Mouse (Mus musculus): ENCODE measurements at regions not wholly inside any gene's neighbourhood (a gene's known extent, or its start where the extent isn't known, plus 50 kb on each side); places are given as distances from the start of the nearest gene placed in this dataset.

GRCm38 (mm10) chr6:31263821-31264220, 134.7 kb upstream of the Mkln1 start:
- no peak for DNase-seq (ENCODE audit: low spot score in 2 of 2)

- no peak for DNase-seq (ENCODE audit: low spot score in 2 of 2)
These were observed 132.0 kb upstream of the Mkln1 start for GRCm38 (mm10) chr6:31266441-31267040.

GRCm38 (mm10) chr6:31268057-31268456, 130.5 kb upstream of the Mkln1 start:
- DNase-seq (ENCODE audit: low spot score in 2 of 2) = no peak

GRCm38 (mm10) chr6:31273816-31274215, 124.7 kb upstream of the Mkln1 start:
- no peak for DNase-seq (ENCODE audit: low spot score in 2 of 2)

- no peak for DNase-seq (ENCODE audit: low spot score in 2 of 2)
These were observed 124.3 kb upstream of the Mkln1 start for GRCm38 (mm10) chr6:31274236-31274635.

GRCm38 (mm10) chr6:31277792-31278191, 120.7 kb upstream of the Mkln1 start:
- no peak for DNase-seq (ENCODE audit: low spot score in 2 of 2)

GRCm38 (mm10) chr6:31283973-31284372, 114.6 kb upstream of the Mkln1 start:
- DNase-seq (ENCODE audit: low spot score in 2 of 2) = no peak

- DNase-seq (ENCODE audit: low spot score in 2 of 2) = no peak
These were observed 114.1 kb upstream of the Mkln1 start for GRCm38 (mm10) chr6:31284390-31284789.

- peak; percentile 83 to 90 for DNase-seq (ENCODE audit: low spot score in 2 of 2)
These were observed 113.5 kb upstream of the Mkln1 start for GRCm38 (mm10) chr6:31285064-31285463.

GRCm38 (mm10) chr6:31285981-31286737, 112.4 kb upstream of the Mkln1 start:
- DNase-seq (ENCODE audit: low spot score in 2 of 2) = no peak

GRCm38 (mm10) chr6:31287176-31287575, 111.4 kb upstream of the Mkln1 start:
- DNase-seq (ENCODE audit: low spot score in 2 of 2) = no peak

- DNase-seq (ENCODE audit: low spot score in 2 of 2) = peak; percentile 56 to 68
These were observed 110.8 kb upstream of the Mkln1 start for GRCm38 (mm10) chr6:31287686-31288085.

- peak; percentile 62 to 79 for DNase-seq (ENCODE audit: low spot score in 2 of 2)
These were observed 109.9 kb upstream of the Mkln1 start for GRCm38 (mm10) chr6:31288421-31289233.

GRCm38 (mm10) chr6:31289234-31289486, 109.4 kb upstream of the Mkln1 start:
- DNase-seq (ENCODE audit: low spot score in 2 of 2) = no peak

- DNase-seq (ENCODE audit: low spot score in 2 of 2) = no peak
These were observed 106.5 kb upstream of the Mkln1 start for GRCm38 (mm10) chr6:31292081-31292480.

GRCm38 (mm10) chr6:31293008-31293407, 105.5 kb upstream of the Mkln1 start:
- DNase-seq (ENCODE audit: low spot score in 2 of 2) = peak in 1 of 2 experiments; percentile 57

- no peak for DNase-seq (ENCODE audit: low spot score in 2 of 2)
These were observed 99.1 kb upstream of the Mkln1 start for GRCm38 (mm10) chr6:31299395-31299794.

- DNase-seq (ENCODE audit: low spot score in 2 of 2) = peak in 1 of 2 experiments; percentile 41
These were observed 92.8 kb upstream of the Mkln1 start for GRCm38 (mm10) chr6:31305736-31306135.

- DNase-seq (ENCODE audit: low spot score in 2 of 2) = no peak
These were observed 91.4 kb upstream of the Mkln1 start for GRCm38 (mm10) chr6:31307047-31307633.

GRCm38 (mm10) chr6:31307899-31308298, 90.6 kb upstream of the Mkln1 start:
- DNase-seq (ENCODE audit: low spot score in 2 of 2) = no peak

- DNase-seq (ENCODE audit: low spot score in 2 of 2) = no peak
These were observed 87.9 kb upstream of the Mkln1 start for GRCm38 (mm10) chr6:31310660-31311059.
